Mouse (Mus musculus): ENCODE measurements around the gene Sft2d2.

Sft2d2 gene

DNA sequence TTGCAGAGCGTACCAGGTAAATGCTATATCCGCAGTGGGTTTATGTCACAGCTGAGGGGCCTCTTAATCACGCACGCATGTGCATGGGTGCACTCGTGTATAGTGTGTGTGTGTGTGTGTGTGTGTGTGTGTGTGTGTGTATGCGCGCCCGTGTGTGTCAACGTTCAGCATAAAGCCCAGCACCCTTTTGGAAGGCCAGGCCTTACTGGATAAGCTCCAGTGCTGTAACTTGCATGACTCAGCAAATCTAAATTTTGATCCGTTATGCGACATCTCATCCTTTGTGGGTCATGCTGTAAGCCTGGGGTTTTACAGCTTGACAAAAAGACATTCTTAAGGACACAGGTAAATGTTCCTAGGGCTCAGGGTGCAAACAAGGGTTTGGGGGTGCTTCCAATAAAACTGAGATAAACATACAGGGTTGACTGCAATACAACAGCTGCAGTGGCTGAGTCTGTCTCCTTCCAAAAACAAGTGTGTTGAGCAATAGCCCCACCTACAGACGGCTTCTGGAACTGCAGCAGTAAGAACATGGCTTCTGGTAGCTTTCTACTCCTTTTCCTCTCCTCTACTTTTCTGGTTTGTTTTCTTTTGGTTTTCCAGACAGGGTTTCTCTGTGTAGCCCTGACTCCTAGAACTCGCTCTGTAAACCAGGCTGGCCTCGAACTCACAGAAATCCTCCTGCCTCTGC, 61.9 kb downstream of the Sft2d2 start:
- peak; percentile 56 for DNase-seq (ENCODE audit: low spot score)

DNA sequence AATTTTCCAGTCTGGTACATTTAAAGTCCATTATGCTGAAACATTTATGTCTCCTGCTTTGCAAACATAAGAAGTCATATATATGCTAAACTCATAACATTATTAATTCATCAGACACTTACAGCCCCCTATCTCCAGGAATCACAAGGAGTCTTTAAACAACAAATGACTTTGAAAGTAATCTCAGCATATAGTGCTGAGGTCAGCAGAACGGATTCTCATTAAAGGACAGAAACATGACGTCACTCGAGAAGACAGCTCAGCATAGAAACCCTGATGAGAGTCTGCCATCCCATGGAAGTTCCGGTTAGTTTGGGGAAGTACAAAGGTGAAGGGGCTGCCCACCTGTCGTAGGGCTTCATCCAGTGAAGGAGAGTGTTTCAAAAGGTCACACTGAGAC, 64.7 kb downstream of the Sft2d2 start:
- DNase-seq (ENCODE audit: low spot score): no peak

All from ovary, postnatal 14 days (tissue).